In genomic region chr5:75635385-75635784, GRCm38 (mm10) we compare ENCODE assay signal across 14 mouse cellular contexts.
DNase-seq lines count a peak whose midpoint lies in the region; ATAC-seq and TF ChIP-seq lines count a peak whose summit lies in the region.
"Had no signal": no experiment of that assay in that cellular context is flagged by ENCODE, and none has a peak within 500 bp of the region (broad histone marks: within the 10 kb centered on the region; RNA-seq: fewer than 3 reads in every experiment).

No protein-coding gene starts in this region.

- peaks cover 7% of the 10 kb centered on the region for H3K36me3 ChIP-seq in hindbrain, embryonic 13.5 days
- H3K36me3 ChIP-seq in midbrain, embryonic 16.5 days (ENCODE audit: control insufficient read depth, insufficient read depth, low read length) = no peaks in the 10 kb centered on the region
- H3K36me3 ChIP-seq in heart, embryonic 12.5 days = 0 out of 2 replicates have a peak, but pooled peaks cover 4% of the 10 kb centered on the region
- H3K36me3 ChIP-seq: kidney, embryonic 15.5 days; limb, embryonic 12.5 days; stomach, embryonic 15.5 days had no signal

- H3K4me1 ChIP-seq in hindbrain, embryonic 13.5 days (replicated peaks) = peaks cover 16% of the 10 kb centered on the region
- peaks cover 4% of the 10 kb centered on the region for H3K4me1 ChIP-seq in midbrain, embryonic 16.5 days (ENCODE audit: control insufficient read depth, insufficient read depth, low read length)
- peaks cover 10% of the 10 kb centered on the region for H3K4me1 ChIP-seq in heart, embryonic 12.5 days (replicated peaks)
- H3K4me1 ChIP-seq: kidney, embryonic 15.5 days; stomach, embryonic 15.5 days had no signal

- intact Hi-C loops in gastrocnemius, adult 2 months (cut with DNase I) = no loop called here
- intact Hi-C loops in heart, postnatal 25 days (cut with DNase I) = no loop called here

- no peak for TF ChIP-seq CTCF in layer of hippocampus, adult 2 months (conservative IDR thresholded peaks at IDR 0.05)
- TF ChIP-seq CTCF in gastrocnemius, adult 2 months (IDR thresholded peaks at IDR 0.05) = no peak

- H3K9ac ChIP-seq in hindbrain, embryonic 13.5 days = no peak overlapping the region
- no peak overlapping the region for H3K9ac ChIP-seq in midbrain, embryonic 16.5 days (ENCODE audit: low read depth, low read length)
- no peak overlapping the region for H3K9ac ChIP-seq in heart, embryonic 12.5 days
- H3K9ac ChIP-seq: kidney, embryonic 15.5 days; limb, embryonic 12.5 days; stomach, embryonic 15.5 days had no signal

- ATAC-seq in hindbrain, embryonic 13.5 days (ENCODE audit: low FRiP score) = peak; percentile 59; the same call in 1 of the 2 replicates
- no peak for ATAC-seq in midbrain, embryonic 16.5 days
- no peak for ATAC-seq in heart, embryonic 12.5 days (ENCODE audit: insufficient number of reproducible peaks, low FRiP score)

- H3K4me3 ChIP-seq in layer of hippocampus, adult 2 months = no peak overlapping the region
- no peak overlapping the region for H3K4me3 ChIP-seq in hindbrain, embryonic 13.5 days
- H3K4me3 ChIP-seq in midbrain, embryonic 16.5 days (ENCODE audit: low read depth, low read length) = no peak overlapping the region
- no peak overlapping the region for H3K4me3 ChIP-seq in gastrocnemius, adult 2 months
- H3K4me3 ChIP-seq in heart, embryonic 12.5 days = no peak overlapping the region
- H3K4me3 ChIP-seq: kidney, embryonic 15.5 days; limb, embryonic 12.5 days; stomach, embryonic 15.5 days had no signal

- H3K9me3 ChIP-seq in hindbrain, embryonic 13.5 days = no peaks in the 10 kb centered on the region
- H3K9me3 ChIP-seq in midbrain, embryonic 16.5 days (replicated peaks; ENCODE audit: control insufficient read depth, low read length, poor library complexity, severe bottlenecking) = no peaks in the 10 kb centered on the region
- H3K9me3 ChIP-seq in heart, embryonic 12.5 days (replicated peaks) = no peaks in the 10 kb centered on the region
- H3K9me3 ChIP-seq: kidney, embryonic 15.5 days; limb, embryonic 12.5 days; stomach, embryonic 15.5 days had no signal

- DNase-seq in layer of hippocampus, adult 2 months (ENCODE audit: low spot score in 2 of 2) = peak in 1 of 2 experiments; percentile 17
- no peak for DNase-seq in layer of hippocampus, postnatal 10 days (ENCODE audit: low spot score in 2 of 2)
- DNase-seq in cerebellum, adult 18-20 months = peak; percentile 22 to 23
- no peak for DNase-seq in gastrocnemius, adult 2 months
- DNase-seq in heart, postnatal 25 days (ENCODE audit: low spot score) = no peak
- DNase-seq: adrenal gland, postnatal 25 days; gastrocnemius, postnatal 36 days; lung, adult 2 months had no signal

- 0 out of 2 replicates have a peak overlapping the region, but pooled peaks have one; percentile 6 for H3K4me2 ChIP-seq in hindbrain, embryonic 13.5 days
- H3K4me2 ChIP-seq in midbrain, embryonic 16.5 days (ENCODE audit: low read length) = no peak overlapping the region
- H3K4me2 ChIP-seq in heart, embryonic 12.5 days = no peak overlapping the region
- H3K4me2 ChIP-seq: kidney, embryonic 15.5 days; limb, embryonic 12.5 days; stomach, embryonic 15.5 days had no signal

- H3K27ac ChIP-seq in layer of hippocampus, adult 2 months = peak overlapping the region; percentile 54
- peak overlapping the region; percentile 63 for H3K27ac ChIP-seq in hindbrain, embryonic 13.5 days
- H3K27ac ChIP-seq in midbrain, embryonic 16.5 days (ENCODE audit: low read length) = 0 out of 2 replicates have a peak overlapping the region, but pooled peaks have one; percentile 29
- no peak overlapping the region for H3K27ac ChIP-seq in gastrocnemius, adult 2 months
- H3K27ac ChIP-seq in heart, embryonic 12.5 days (ENCODE audit: poor library complexity, severe bottlenecking) = no peak overlapping the region
- H3K27ac ChIP-seq: kidney, embryonic 15.5 days; limb, embryonic 12.5 days; stomach, embryonic 15.5 days had no signal

- WGBS in hindbrain, embryonic 13.5 days = 54% methylated on average over 12 of the region's 12 CpGs
- 53% methylated on average over 12 of the region's 12 CpGs for WGBS in midbrain, embryonic 16.5 days
- WGBS in heart, embryonic 12.5 days = 85% methylated on average over 12 of the region's 12 CpGs

- H3K27me3 ChIP-seq in hindbrain, embryonic 13.5 days = no peaks in the 10 kb centered on the region
- H3K27me3 ChIP-seq in midbrain, embryonic 16.5 days (ENCODE audit: control insufficient read depth, insufficient read depth, low read depth, low read length) = no peaks in the 10 kb centered on the region
- no peaks in the 10 kb centered on the region for H3K27me3 ChIP-seq in heart, embryonic 12.5 days (replicated peaks)
- H3K27me3 ChIP-seq: kidney, embryonic 15.5 days; limb, embryonic 12.5 days; stomach, embryonic 15.5 days had no signal

Comparison
In these comparisons a context has a peak if more than half of its experiments do, and no peak if none do; other contexts are left out.
1. DNase-seq: peak in cerebellum, adult 18-20 months (2 of 2); none in layer of hippocampus, postnatal 10 days (0 of 2), gastrocnemius, adult 2 months (single experiment) and heart, postnatal 25 days (single experiment).
2. H3K27ac ChIP-seq: peak in layer of hippocampus, adult 2 months (single experiment), hindbrain, embryonic 13.5 days (single experiment) and midbrain, embryonic 16.5 days (single experiment); none in gastrocnemius, adult 2 months (single experiment) and heart, embryonic 12.5 days (single experiment).